Mouse (Mus musculus) myocyte (in vitro differentiated cells): ENCODE measurements around the gene Hnrnpll.

Experiments
- CEBPB ChIP-seq: IDR thresholded peaks from 2 replicates; pipeline ENCODE4 v1.6.1; 2011; ENCODE audit warnings: mild to moderate bottlenecking, moderate library complexity; ENCODE audit not compliant: poor library complexity, insufficient read depth, severe bottlenecking
- MAX ChIP-seq: IDR thresholded peaks from one replicate; pipeline ENCODE4 v1.6.1; 2011; ENCODE audit warnings: low read depth, mild to moderate bottlenecking, control low read depth
- MYOD1 ChIP-seq, 3 experiments: IDR thresholded peaks; one replicate each; pipeline ENCODE4 v1.6.1; 2011; ENCODE audit warnings: control low read depth in 2 of 3, low read depth in 2 of 3, mild to moderate bottlenecking in 2 of 3, moderate library complexity in 1 of 3; ENCODE audit not compliant: insufficient read length in 2 of 3, control insufficient read depth in 1 of 3
- MYOG ChIP-seq, 3 experiments: IDR thresholded peaks; one replicate each; pipeline ENCODE4 v1.6.1; 2011; ENCODE audit warnings: control low read depth in 2 of 3, low read depth in 2 of 3, mild to moderate bottlenecking in 2 of 3; ENCODE audit not compliant: insufficient read length in 2 of 3, control insufficient read depth in 1 of 3, insufficient read depth in 1 of 3
- POLR2A ChIP-seq: IDR thresholded peaks from one replicate; pipeline ENCODE4 v1.6.1; 2011; ENCODE audit warnings: low read depth, mild to moderate bottlenecking, control low read depth, moderate library complexity; ENCODE audit not compliant: insufficient read length
- POLR2AphosphoS2 ChIP-seq: IDR thresholded peaks from one replicate; pipeline ENCODE4 v1.6.1; 2011; ENCODE audit warnings: low read depth, control low read depth; ENCODE audit not compliant: insufficient read length
- REST ChIP-seq: IDR thresholded peaks from one replicate; pipeline ENCODE4 v1.6.1; 2011; ENCODE audit warnings: mild to moderate bottlenecking, control low read depth, moderate library complexity; ENCODE audit not compliant: insufficient read depth, insufficient read length
- SRF ChIP-seq: IDR thresholded peaks from one replicate; pipeline ENCODE4 v1.6.1; 2011; ENCODE audit warnings: low read depth; ENCODE audit not compliant: control insufficient read depth, insufficient read length
- USF1 ChIP-seq: IDR thresholded peaks from one replicate; pipeline ENCODE4 v1.6.1; 2011; ENCODE audit warnings: low read depth, mild to moderate bottlenecking, control low read depth, moderate library complexity

DNA sequence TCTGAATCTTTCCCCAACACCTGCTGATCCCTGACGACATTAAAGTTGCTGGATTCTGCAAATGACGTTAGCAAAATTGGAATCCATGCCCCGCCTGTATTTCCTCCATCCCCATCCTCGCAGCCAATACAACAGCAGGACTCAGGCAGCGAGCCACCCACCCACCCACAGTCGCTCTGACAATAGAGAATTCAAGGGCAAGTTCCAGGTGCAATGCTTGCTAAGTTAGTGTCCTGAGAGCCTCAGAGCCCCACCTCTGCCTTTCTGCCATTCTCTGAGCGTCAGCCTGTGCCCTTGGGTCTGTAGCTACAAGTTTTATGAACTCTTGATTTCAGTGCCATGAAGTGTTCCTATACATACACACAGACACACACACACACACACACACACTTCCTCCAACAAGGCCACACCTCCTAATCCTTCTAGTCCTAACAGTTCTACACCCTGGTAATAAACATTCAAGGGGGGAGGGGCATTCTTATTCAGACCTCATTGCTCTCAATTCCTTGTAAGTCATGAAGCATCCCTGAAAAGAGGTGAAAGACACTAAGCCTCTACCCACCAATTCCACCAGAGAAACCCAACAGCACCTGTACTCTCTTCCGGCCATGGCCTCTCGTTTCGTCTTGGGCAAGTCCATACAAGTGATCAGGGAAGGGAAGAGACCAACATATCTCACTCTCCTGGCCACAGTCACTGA, 81.6 kb downstream of the Hnrnpll start:
- no peak for TF ChIP-seq POLR2A
- no peak for TF ChIP-seq CEBPB
- TF ChIP-seq MYOD1 (IDR thresholded peaks at IDR 0.05; ENCODE audit: control insufficient read depth in 1 of 3, insufficient read length in 2 of 3, low read depth in 2 of 3) = no peak
- no peak for TF ChIP-seq USF1
- no peak for TF ChIP-seq MAX
- TF ChIP-seq MYOG (IDR thresholded peaks at IDR 0.05; ENCODE audit: control insufficient read depth in 1 of 3, insufficient read depth in 1 of 3, insufficient read length in 2 of 3, low read depth in 2 of 3) = no peak
- TF ChIP-seq POLR2AphosphoS2 = no peak
- TF ChIP-seq SRF = no peak
- no peak for TF ChIP-seq REST
